Mouse (Mus musculus) fibroblast of lung, adult 2 months (primary cell): ENCODE data around the gene Pde3a.
A peak's percentile ranks its signal among the peaks of the same experiment; 100 is the strongest.

ENCODE experiments used
- DNase-seq: peaks from one replicate; pipeline ENCODE4 v3.0.0-alpha.2; 2011; ENCODE audit warnings: low read depth

The Pde3a gene

DNA sequence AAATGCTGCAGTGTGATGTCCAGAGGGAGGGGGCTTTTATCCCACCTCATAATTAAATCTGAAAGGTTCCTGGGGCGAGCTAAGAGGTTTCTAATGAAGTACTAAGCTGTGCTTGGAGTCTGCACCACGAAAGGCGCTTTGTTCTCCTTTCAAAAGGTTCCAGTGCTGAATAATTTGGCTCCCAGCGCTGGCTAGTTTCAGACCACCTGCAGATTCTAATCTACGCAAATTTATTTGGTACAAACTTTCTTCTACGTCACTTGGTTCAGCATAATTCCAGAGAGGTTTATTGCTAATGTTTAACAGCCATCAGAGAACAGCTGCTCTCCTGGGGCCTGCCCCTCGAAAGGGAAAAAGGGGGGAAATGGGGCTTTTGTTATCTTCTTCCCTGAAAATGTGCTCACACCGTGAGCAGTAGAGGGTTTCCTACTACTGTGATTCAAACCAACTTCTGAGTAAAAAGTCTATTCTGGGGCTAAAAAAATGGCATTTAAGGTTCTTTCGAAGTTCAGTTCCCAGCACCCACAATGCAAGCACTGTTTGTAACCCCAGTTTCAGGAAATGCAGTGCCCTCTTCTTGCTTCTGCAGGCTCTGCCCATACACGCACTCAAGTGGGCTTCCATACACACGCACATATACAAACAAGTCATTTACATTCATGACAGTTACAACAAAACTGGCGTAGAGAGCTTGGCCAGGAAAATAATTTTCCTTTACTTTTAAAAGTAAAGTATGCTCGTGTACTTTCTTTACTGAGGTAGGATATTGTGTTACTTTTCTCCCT, 246.8 kb downstream of the Pde3a start:
- DNase-seq, result no peak

GRCm38 (mm10) chr6:141499511-141499910, 250.4 kb downstream of the Pde3a start:
- DNase-seq, result no peak

DNA sequence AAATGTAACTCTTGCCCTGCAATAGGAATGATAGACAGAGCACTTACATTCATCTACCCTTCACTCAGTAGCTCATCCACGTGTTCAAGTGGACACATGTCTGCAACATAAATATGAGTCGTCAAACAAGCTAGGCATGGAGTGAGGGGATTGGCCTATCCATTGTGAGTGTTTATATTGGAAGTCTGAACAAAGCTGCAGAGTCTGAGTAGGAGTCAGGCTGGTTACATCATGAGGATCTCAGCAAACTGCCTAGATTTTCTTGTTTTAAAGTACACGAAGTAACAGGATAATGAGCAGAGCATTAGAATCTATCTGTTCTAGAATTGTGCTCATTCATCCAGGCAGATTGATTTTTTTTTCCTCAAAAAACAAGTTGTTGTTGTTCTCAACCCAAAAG, 252.1 kb downstream of the Pde3a start:
- no peak for DNase-seq

- DNase-seq, result no peak
Observed at GRCm38 (mm10) chr6:141522541-141522940, 273.5 kb downstream of the Pde3a start.

DNA sequence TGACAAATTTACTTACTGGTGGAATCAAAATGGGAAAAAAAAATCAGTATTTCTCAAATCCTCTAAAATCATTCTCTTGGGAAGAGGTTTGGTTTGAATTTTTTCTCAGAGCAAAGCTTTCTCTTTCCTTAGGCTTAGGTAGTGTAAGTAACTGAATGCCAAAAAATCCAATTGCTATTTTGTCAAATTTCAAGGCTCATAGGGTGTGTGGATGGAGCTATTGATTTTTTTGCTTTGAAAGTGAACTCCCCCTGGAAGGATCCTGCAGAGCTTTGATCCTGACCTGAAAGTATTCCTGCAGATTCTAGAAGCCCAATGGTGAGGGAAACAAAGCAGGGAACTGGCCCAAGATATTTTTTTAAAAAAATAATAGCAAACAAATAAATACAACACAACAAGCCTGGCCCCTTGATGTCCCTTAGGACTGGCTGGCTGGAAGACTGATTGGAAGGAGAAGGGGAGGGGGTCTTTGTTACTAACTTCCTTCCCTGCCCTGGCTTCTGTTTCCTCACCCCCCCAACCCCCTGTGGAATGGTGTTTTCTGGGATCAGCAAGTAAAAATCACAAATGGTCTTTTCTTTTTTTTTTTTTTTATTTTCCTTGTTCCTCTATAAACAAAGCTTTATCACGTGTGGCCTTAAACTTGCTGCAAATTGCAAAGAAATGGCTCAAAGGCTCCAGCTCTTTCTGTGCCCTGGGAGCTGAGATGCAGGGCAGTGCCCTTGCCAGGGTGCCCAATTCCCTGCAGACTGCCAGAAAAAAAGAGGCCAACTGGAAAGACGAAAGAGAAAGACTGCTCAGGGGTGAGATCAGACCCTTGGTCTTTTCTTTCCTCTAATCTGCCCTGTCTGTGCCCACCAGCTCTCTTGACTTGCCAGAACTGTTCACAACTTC, 274.9 kb downstream of the Pde3a start, which contains the start of gene Slco1c1:
Gene Slco1c1, plus strand, starts transcription at position 622 of the 894 bp plus-strand sequence.
- no peak for DNase-seq

GRCm38 (mm10) chr6:141525787-141526186, 276.7 kb downstream of the Pde3a start:
- DNase-seq, result no peak

- DNase-seq, result no peak
Observed at GRCm38 (mm10) chr6:141530865-141531264, 281.8 kb downstream of the Pde3a start.

DNA sequence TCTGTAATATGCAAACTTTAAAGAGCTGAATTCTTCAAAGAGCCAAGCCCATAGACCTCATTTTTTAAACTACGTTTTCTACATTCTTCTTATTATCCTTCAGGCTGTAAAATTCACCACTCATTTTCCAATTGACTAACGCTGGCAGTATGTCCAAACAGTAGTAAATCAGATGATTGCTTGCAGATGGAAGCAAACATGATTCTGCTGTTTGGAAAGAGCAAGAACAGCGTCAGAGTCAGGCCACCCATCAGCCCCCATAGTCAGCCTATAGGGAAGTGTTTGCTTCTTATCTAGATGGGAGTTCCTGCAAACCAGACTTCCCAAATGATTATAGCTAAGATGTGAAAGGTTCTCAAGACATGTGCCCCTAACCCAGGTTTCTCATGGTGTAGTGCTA, 288.2 kb downstream of the Pde3a start:
- peak; percentile 13 for DNase-seq

DNA sequence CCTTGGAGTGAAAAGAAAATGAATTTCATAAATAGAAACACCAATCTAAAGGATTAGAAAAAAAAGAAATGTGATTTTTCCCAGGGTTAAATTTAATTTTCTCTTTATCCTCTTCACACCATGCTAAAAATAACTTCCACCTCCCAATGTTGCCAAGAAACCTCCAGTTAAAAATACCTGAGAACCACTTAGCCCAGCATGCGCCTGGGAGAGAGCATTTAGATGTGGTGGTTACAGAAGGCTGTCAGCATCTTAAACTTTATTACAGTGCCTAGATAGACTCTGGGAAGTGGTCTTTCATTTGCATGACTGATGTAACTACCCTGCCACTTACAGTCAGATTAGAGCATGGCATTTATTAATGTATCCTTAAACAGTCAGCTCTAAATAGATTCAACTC, 292.1 kb downstream of the Pde3a start:
- no peak for DNase-seq

GRCm38 (mm10) chr6:141543344-141543743, 294.3 kb downstream of the Pde3a start:
- no peak for DNase-seq
